Comparison of ENCODE assay signal across 8 mouse cellular contexts in genomic region chr6:54429447-54430194, GRCm38 (mm10). TPM values are rescaled to one million over a fixed set of nuclear protein-coding genes. Genes with fewer than 3 reads are reported as not detected.
DNase-seq lines count a peak whose midpoint lies in the region; ATAC-seq and TF ChIP-seq lines count a peak whose summit lies in the region.

TSS of gene Wipf3 (plus strand) at chr6:54429603.

- ATAC-seq in CD4-positive, CD25-positive, alpha-beta regulatory T cell, adult 4 months, result no peak

- 2% methylated on average over 71 of the region's 71 CpGs for WGBS in small intestine, adult 2 months

- TF ChIP-seq POLR2A in small intestine, adult 2 months (IDR thresholded peaks at IDR 0.05; ENCODE audit: low read depth, low read length), result peak; percentile 95

- peak; percentile 85 for DNase-seq in adrenal gland, adult 2 months
- DNase-seq in cerebellum, postnatal 14 days, result peak; percentile 75 to 81
- peak; percentile 72 for DNase-seq in gastrocnemius, postnatal 25 days
- DNase-seq in induced T-regulatory cell, adult 2 months (ENCODE audit: low read depth), result peak; percentile 1
- peak; percentile 56 to 60 for DNase-seq in left cerebral cortex, postnatal 25 days (ENCODE audit: low spot score in 2 of 2)
- peak; percentile 61 for DNase-seq in mesoderm, embryonic 11.5 days (ENCODE audit: low read depth, low spot score)

- no peaks in the 10 kb centered on the region; the same call in 1 of the 2 replicates for H3K4me1 ChIP-seq in small intestine, adult 2 months (ENCODE audit: control insufficient read depth, insufficient read depth, insufficient read length, low read length)

- no peaks in the 10 kb centered on the region for H3K36me3 ChIP-seq in small intestine, adult 2 months (ENCODE audit: control insufficient read depth, insufficient read depth, low read length)

- no peak for TF ChIP-seq CTCF in small intestine, adult 2 months (IDR thresholded peaks at IDR 0.05; ENCODE audit: extremely low read depth, insufficient read length, insufficient replicate concordance, low read depth, low read length)

- intact Hi-C loops in left cerebral cortex, postnatal 25 days (cut with DNase I), result loop anchor here (2.0 kb wide), 1 partner anchor 37 kb away; no protein-coding TSS in a partner anchor

- peak within 1 kb of the TSS; percentile 45 for H3K27ac ChIP-seq in small intestine, adult 2 months (ENCODE audit: insufficient read depth, low read depth, low read length)

- H3K4me3 ChIP-seq in small intestine, adult 2 months (ENCODE audit: low read depth, low read length), result peak within 1 kb of the TSS; percentile 89

- H3K27me3 ChIP-seq in small intestine, adult 2 months (ENCODE audit: control insufficient read depth, insufficient read depth, low read length), result no peaks in the 10 kb centered on the region

RNA-seq across cellular contexts. Expression of gene Wipf3, which starts in this region (rescaled TPM):
- total RNA-seq in adrenal gland, adult 2 months (2021), result 1 to 10 TPM; 1.3 to 2.0 TPM
- 0.65 and 0.69 TPM in 2 replicates for polyA plus RNA-seq in adrenal gland, adult 2 months (2012; rRNA removed)
- total RNA-seq in gastrocnemius, postnatal 25 days (2021), result 10 to 100 TPM; 13.7 to 18.4 TPM
- total RNA-seq in left cerebral cortex, postnatal 25 days (2021), result 10 to 100 TPM; 72.4 to 84.9 TPM
- polyA plus RNA-seq in small intestine, adult 2 months (2012; rRNA removed), result 4.2 and 8.8 TPM in 2 replicates
- polyA plus RNA-seq in CD4-positive, CD25-positive, alpha-beta regulatory T cell, adult 4 months (2017; shearing (Covaris generic)), result not detected

Comparison
In these comparisons a context has a peak if more than half of its experiments do, and no peak if none do; other contexts are left out.
1. RNA of gene Wipf3 (total RNA-seq): 72.4 to 84.9 TPM in left cerebral cortex, postnatal 25 days and 13.7 to 18.4 TPM in gastrocnemius, postnatal 25 days; 1.3 to 2.0 TPM in adrenal gland, adult 2 months; every median in the first group is over 4 times any median in the second.
2. DNase-seq: peak in every context shown above with its lines; median percentile 85 in adrenal gland, adult 2 months; 78 in cerebellum, postnatal 14 days; 72 in gastrocnemius, postnatal 25 days; 61 in mesoderm, embryonic 11.5 days; 58 in left cerebral cortex, postnatal 25 days; 1 in induced T-regulatory cell, adult 2 months.